Mouse (Mus musculus) Muller cell, postnatal 12 days (primary cell): ENCODE measurements around the gene Hoxa3.

Experiments
- DNase-seq: peaks from one replicate; pipeline ENCODE4 v3.0.0-alpha.2; 2015; ENCODE audit errors: inconsistent ontology term

The Hoxa3 gene

DNA sequence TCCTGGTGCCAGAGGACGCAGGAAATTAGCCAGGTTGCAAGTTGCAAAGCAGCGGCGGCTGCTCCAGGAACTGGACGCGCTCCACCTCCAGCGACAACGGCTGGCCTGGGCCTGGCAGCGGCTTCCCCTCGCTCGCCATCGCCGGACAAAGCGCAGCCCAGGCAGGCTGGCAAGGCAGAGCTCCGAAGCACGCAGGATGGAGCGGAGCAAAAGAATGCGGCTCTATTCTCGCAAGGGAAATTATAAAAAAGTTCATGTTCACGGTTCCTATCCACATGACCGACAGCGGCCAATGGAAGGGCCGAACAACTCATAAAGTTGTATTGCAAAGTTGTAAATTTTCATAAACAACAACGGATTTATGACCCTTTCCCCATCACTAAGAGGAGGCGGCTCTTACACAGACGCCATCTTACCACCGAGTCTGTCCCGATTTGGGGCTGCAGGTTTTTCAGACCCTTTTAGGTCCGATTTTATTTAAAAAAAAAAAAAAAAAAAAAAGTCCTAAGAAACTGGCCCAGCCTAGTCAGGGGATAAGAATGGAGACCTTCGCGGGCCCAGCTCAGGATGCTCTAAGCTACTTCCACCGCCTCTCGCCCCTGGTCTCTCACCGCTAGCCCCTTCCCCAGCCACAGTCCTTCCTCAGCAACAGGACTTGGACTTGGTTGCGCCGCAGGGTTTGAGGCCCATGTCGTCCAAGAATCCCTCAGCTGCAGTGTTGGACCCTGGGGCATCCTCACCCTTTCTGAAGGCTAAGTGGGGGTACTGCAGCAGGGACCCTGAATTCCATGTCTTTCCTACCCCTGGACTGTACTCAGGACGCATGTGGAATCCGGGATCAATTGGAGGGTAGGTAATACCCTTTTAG, at the start of gene Hoxa3, which contains the start of gene Gm28308:
Gene Hoxa3 (minus strand): TSS at position 218 of the 868 bp plus-strand sequence.
Gene Gm28308 (minus strand): TSS at position 221 of the 868 bp plus-strand sequence.
- no peak for DNase-seq

DNA sequence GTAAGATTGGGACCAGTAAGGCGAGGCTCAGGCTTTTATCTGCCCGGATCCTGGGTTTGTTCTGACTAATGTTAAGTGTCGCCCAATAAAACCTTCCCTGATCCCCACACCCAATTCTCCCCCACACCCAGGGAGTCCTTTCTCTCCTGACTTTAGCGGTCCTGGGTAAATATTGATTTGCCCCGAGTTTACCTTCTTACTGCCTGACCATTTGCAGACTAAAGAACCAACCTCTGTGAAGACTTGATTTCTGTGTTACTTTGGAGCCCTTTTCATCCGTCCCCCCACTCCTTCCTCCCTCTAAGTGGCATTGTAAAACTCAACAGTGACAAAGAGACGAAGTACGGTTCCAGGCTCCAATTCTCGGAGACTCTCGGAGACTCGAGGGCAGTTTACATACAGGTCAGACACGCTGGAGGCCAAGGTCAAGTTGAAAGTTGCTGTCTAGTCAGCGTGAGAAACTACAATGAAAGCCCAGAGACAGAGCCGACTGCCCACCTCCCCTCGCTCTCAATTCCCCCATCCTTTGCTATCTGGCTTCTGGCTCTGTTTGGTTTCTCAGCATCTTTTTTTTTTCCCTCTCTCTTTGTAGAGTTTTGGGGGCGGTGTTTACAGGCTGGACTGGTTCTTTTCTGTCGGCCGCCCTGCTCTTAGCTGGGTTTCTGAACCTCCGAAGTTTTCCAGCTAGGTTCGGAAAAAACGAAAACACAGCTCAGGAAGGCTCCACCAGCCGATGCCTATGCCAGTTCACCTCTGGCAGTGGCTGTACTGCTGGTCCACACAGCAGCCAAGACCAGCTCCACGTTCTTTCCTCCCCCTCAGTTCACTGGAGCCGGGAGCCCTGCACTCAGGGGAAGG, 49.6 kb upstream of the Hoxa3 start:
- DNase-seq: no peak

DNA sequence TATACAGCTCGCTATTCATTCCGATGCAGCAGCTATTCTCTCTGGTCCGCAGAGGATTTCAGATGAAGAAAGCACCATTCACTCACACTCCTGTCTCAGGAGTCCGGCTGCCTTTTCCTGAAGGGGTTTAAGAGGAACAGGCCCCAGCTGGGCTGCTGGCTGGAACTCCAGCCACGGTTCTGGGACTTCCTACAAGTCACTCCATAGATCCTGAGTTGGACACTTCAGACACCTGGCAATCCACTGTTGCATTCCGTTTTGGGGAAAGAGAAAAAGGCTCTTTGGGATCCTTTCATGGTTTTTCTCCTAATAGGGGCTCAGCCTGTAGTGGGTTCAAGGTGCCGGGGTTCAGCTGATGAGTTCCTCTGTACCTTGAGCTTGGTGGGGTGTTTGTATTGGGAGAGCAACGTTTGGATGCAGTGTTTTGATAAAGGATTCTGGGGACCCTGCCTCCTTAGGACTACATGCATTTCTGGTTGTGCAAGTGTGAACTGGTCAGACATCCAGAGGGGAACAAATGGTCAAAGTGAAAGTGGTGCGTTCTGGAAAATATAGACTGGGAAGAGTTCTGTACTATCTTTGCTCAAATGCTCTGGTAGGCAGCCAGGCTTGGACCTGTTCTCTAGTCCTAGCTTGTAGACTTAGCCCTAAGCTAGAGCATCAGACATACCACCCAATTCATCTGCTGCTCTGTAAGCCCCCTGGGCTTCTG, 48.8 kb upstream of the Hoxa3 start:
- no peak for DNase-seq

DNA sequence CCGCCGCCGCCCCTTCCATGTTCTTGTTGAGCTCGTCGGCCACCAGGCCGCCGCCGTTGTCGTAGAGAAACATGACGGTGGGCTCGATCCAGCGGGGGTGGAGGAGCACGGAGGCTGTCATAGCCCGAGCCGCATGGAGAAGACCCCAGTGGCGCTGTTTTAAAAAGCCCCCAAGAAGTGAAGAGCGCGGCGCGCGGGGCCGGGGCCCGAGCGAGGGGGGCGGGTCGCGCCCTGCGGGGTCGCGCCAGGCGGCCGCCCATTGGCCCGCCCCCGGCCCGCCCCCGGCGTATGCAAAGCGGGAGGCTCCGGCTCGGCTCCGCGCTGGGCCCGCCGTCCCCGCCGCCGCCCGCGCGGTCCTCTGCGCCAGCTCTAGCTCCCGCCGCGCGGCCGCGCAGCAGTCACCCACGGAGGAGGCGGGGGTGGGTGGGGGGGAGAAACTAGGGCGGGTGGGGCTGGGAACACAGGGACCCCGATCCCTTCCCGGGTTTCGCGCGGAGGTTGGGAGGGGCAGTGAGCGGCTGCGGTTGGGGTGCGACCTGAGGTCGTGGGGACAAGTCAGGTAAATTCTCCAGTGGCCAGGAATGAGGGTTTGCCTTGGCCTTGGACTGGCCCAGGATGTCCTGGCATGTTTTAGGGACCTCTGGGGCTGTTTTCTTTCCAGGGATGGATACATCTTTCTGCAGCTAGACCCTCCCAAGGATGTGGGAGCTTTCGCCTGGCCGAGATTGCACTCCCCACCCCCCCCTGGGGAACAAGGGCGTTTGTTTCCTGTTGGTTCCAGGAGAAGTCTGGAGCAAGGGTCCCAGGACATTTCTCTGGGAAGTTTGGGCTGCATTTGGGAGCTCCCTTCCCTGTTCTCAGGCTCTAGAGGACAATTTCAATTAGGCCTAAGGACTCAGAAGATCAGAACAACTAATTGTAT, 47.8 kb upstream of the Hoxa3 start, which contains the start of gene Hoxa13:
Gene Hoxa13 (minus strand): TSS at position 227 of the 922 bp plus-strand sequence.
- DNase-seq: no peak

DNA sequence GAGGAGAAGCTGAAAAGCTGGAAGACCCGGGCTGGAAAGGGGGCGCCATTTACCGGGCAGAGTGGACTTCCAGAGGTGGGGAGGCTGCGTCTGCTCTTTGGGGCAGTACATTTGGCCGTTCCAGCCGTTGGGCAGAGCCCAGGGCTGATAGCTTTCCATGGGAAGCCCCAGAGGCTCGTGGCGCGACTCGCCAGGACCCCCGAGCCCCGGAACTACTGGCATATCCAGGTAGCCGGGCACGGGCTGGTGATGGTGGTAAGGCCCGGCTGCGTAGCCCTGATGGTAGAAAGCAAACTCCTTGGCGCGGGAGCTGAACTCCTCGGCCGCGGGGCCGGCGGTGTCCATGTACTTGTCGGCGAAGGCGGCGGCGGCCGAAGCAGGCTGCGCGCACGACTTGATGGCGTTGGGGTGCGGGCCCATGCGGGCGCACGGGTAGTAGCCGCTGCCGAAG, 46.7 kb upstream of the Hoxa3 start:
- DNase-seq: no peak

DNA sequence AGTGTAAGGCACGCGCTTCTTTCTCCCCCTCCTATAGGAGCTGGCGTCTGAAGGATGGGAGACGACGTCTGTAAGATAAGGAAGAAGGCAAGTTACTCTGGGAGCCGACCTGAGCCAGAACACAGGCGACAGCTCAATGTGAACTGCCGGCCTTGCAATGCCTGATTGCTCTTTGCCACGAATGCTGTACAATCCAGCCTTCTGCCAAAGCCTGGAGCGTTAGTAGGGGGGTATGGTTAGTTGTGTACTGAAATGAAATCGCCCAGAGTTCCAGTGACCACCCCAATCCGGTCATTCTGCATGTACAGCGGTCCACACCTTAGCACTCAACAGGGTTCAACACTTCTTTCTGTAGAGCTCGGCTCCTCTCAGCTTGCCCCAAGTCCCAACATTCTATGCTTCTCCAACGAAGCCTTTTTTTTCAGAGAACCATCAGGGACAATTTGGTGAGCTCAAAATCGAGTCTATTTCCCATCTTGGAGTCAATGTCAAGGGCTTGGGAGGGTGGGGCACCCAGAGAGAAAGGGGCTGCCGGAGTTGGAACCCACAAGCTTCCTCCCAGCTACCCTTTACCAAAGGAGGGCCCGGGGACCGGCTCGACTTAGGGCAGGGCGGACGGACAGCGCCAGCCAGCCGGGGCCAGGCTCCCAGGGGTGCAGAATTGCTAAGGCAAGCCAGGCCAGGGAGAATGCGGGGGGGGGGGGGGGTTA, 46.1 kb upstream of the Hoxa3 start:
- DNase-seq: no peak

DNA sequence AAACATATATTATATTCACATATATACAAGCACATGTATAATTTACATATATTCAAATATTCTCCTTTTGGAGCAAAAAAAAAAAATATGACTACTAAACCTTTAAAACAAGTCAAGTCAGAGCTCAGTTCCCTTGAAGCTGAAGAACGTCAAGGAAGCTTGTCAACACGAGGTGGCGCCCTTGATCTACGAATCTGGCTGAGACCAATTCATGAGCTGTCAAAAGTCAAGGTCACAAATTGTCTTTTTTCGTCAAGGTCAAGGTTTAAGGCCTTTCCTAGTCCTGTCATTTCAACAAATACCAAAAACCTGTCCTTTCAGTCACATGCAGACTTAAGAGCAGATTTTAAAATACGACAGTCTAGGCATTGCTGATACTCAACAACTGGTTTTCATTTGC, 43.8 kb upstream of the Hoxa3 start:
- no peak for DNase-seq

DNA sequence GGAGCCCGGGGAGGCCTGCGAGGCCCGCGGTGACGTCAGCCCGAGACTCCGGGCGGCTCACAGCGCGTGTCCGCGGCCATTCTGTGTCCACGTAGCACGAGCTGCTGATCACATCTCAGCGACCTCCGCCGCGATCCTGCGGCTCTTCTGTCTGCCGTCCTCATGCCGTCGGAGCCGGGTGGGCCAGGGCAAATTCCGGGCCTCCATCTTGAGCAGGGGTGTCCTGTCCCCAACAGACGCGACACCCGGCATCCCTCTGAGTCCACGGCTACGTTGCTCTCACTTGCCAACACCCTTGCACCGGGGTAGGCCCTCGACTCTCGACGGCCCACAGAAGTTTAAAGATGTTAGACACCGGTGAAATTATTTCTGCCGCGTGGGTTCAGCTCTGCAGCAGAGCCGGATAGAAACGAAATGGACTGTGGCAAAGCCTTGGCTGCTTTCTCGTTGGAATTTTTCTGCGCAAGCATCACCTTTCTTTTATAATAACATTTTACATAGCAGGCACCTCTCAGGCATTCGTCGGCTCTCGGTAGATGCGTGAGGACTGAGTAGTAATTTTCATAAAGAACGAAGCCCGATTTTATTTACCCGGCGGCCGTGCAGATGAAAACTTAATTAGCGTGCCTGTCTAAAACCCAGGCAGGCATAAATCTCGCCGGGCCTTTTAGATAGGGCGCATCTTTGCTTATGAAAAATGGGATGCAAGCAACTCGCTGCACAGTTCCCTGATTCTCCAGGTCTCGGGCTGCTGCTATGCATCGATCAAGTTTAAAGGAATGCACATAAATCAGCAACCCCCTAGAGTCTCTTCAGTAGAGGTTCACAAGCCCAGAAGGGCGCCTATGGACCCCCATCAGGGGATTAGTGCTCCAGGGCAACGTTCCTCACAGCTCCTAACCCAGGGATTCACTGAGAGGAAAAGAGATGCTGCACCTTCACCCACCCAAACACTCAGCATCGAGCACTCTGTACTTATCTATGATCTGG, 40.7 kb upstream of the Hoxa3 start:
- no peak for DNase-seq

DNA sequence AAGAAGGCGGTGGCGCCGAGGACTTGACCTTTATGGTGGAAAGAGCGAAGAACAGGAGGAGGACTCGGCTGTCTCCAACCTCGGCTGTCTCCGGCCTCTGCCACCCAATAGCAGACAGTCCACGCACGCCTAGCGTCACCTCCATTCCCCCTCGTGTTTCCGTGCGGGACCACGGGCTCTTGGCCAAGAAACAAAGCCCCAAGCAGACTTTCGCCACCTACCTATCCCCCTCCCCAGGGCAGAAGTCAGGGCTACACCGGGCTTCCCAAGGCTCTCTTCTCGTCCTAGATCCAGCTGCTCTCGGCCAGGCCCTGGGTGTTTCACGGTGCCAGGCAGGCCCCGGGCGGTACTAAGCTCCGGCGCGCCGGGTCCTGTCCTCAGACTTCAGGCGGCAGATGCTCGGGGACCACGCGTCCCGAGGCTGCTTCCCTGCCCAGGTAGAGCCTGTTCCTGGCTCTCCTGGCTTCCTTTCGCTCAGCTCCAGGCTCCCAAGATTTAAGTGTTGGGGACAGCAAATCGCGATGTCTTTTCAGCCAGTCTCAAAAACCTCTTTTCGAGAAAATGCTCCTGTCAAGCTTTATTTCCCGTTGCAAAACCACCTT, 39.7 kb upstream of the Hoxa3 start:
- no peak for DNase-seq

DNA sequence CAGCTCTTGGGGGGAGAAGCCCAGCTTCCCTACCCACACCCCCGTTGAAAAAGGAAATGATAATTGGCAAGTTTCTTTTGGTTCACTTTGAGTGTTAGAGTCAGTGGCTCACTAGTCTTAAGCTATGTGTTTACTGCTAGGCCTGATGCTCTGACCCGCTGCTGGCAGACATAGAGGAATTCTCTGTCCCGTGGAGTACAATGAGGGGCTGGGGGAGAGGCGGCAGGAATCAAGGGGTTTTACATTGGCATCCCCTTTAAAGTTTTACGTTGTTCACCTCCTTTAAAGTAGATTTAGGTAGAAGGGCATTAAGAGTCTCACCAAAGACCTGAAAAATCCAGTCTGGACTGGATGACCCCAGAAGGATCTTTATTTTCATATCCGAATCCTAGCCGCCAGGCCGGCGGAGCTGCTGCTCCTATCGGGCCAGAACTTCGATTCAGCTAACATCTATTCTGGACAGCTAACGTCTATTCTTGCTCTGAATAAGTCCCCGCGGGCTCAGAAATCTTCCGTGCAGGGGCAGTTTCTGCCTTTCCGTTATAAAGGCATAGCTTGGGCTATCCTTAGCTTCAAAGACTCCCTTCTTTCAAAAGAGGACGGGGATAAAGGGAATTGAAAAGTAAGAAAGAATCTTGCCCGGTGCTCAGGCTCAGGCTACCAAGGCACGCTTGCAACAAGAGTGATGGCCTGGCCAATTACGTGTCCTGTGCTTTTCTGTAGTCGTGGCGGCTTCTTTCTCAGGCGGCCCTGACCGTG, 39.1 kb upstream of the Hoxa3 start:
- DNase-seq: no peak

DNA sequence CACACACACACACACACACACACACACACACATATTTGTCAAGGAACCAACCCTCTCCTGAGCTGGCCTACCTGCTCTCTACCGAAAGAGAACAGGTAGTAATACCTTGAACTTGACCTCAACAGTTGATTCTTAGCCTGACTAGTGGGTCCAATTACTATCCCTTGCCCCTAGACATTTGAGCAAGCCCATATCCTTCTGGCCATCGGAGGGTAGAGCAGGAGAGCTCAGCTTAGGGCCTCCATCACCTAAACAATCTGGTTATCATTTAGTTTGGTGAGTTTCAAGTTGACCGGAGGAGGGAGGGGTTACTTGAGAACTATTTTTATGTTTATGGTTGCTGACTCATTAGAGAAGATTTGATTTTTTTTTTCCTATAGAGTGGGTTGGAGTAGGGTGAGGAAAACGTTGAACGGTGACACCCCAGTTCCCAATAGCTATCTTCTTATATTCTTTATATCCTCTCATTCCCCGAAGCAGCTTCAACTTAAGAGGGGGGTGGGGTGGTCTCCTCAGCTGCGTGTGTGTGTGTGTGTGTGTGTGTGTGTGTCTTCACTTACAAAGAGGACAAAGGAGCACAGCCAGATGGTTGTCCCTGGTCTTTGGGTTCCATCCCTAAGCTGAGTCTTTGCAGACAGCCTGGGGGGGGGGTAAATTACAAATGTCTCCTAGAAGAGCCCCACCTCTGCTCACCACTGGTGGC, 38.2 kb upstream of the Hoxa3 start:
- no peak for DNase-seq

DNA sequence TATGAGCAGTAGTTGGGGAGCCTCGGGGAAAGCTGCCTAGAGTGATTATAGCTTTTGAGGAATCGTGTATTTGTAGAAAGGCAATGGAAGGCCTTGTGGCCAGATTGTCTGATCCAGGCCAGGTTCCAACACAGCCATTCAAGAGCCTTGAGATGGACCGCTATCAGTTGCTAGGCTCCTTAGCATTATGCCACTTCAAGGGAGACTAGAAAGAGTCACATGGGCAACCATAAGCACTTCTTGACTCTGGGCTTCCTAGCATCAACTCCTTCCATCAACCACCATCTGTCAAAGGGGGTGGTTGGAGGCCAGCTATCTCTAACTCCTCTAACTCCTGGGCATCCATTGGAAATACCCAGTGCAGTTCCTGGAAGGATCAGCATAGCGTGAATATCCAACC, 36.7 kb upstream of the Hoxa3 start:
- no peak for DNase-seq

DNA sequence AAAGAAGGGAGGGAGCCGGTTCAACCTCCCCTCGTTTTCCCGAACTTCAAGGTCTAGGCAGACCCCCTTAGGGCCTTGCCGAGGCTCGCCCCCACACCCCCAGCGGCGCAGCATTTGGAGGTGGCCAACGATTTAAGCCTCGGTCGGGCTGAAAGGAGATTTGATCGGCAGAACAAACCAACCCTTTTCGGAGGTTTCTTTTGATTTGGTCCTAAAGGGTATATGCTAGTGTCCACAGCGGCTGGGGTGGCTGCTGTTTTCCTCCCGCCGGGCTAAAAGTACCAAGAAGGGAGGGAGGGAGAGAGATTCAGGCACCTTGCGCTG, 36.2 kb upstream of the Hoxa3 start:
- DNase-seq: no peak

DNA sequence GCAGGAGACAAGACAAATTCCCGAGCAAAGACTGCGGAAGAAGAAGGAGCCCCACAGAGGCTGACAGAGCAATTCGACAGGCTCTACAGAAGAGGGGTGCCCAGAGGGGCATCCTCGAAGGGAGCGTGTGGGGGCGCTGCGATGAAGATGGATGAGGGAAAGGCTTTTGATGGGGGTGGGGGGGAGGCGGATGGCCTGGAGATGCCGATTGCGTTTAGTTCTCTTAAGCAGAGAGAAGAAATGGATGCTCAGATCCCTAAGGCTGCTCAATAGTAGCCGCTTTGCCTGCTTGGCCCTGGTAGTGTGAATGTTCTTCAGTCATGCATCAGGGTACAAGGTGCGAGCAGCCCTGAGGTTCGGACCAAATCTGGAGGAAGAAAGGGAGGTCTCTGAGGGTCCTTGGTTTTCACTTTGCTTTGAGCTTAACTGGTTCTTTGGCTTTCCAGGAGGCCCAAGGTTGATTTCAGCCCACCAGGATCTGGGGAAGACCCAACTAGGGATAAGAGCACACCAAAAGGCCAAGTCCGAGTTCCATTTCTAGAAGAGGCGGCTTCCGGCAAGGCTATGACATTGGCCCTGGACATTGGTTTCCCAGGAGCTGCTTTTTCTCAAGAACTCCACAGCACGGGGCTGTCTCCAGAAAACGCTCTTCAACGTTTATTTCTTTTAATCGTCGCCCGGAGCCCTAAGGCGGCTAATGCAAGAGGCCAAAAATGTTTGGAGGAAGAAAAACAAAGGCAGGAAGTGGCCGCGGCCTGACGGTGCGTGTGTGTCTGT, 35.7 kb upstream of the Hoxa3 start:
- no peak for DNase-seq

DNA sequence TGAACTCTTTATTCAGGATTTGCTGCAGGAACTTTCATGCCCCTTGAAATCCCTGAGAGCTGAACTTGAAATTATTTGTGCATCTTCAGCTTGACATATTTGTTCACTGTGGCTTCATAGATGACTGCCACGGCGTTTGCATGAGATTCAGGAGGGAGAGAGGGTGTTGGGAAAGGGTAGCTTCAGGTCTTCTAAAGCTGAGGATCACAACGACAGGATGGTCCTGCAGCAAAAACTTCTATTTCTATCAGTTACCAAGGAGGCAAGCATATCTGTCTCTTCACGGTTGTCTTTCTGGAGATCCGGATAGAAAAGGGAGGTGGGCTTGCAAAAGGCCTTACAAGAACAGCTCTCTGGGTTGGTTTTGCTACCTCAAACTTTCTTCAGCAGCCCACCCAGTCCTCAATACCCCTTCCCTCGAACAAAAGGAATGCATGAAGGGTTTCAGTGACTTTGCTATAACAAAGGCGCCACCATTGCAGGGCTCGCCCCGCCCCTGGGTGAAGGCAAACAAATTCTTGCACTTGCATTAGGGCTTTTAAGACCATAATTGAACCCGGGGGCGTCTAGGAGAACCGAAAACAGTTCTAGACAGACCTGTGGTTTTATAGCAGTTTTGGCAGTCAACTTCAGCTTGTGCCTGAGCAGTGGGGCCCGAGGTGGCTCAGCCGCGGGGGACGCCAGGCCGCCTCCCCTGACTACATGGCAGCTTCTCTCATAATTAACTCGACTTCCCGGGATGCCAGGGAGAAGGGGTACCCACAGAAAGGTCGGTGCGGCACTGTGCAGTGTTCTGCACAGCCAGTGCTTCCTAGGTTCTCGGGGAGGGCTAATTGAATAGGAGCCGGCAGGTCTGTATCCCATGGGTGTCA, 34.9 kb upstream of the Hoxa3 start:
- DNase-seq: no peak

DNA sequence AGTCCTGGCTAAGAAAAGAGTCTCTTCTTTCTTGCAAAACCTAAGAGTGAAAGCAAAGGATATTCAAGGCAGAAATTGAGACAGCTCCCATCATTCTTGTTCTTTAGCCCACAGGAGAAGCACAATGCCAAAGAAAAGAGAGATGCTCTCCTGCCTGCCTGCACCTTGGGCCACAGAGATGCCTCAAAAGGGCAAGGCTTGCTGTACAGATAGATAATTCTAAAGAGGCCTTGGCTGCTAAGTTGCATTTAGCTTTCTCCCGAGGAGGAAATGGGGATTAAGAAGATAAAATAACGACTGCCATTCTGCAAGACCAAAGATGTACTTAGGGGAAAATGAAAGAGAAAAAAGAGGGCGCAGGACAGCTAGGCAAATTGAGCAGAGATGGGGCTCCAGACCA, 33.8 kb upstream of the Hoxa3 start:
- no peak for DNase-seq
